Mouse (Mus musculus): Measurements from ENCODE around the gene Mapk10. TPM values are rescaled to one million over a fixed set of nuclear protein-coding genes. Genes with fewer than 3 reads are reported as not detected.

Gene Mapk10
- 10 to 100 TPM; 26.8 to 27.5 TPM for total RNA-seq (2021)
- long read RNA-seq, experiment 1, full-length matches to known transcripts, result 10 of 17 reads
- long read RNA-seq, experiment 1, partial matches to known transcripts, result 0 of 17 reads
- long read RNA-seq, experiment 1, other reads (novel, unspliced or antisense), result 7 of 17 reads
- long read RNA-seq, experiment 2, full-length matches to known transcripts, result 2 of 9 reads
- long read RNA-seq, experiment 2, partial matches to known transcripts, result 0 of 9 reads
- long read RNA-seq, experiment 2, other reads (novel, unspliced or antisense), result 7 of 9 reads

DNA sequence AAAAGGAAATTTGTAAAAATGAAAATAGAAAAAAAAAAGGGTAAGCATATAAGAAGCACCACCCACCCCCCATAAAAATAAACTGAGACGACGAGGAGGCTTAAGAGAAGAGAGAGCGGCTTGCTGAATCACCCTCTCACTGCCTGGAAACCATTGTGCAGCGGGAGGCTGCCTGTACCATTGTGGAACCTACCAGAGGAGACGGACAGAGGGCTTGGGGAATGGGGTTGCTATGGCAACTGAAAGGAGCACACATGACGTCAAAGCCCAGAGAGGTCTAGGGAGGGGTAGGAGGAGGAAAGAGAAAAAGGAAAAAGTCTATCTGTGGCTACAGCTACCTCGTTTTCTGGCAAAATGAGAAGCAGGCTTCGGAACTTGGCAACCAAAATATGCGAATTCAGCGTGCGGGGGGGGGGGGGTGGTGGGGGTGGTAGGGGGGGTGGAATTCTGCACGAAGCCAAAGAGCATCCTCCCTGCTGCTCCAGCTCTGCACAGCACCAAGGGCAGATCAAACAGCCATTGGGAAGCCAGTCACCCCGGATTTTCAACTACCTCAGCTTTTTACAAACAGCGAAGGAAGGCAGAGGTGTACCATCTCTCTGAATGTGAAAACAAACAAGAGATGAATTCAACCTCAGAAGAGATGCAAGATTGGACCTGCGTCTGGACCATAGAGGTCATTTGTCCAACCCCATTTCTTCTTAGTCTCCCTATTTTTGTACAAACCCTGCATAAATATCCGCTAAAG lies at the start of gene Mapk10:
TSS of gene Mapk10 (minus strand) at position 234 of the 748 bp plus-strand sequence.
- peak; percentile 41 to 48 for DNase-seq

GRCm38 (mm10) chr5:103256144-103256543 lies 45.0 kb upstream of the Mapk10 start:
- DNase-seq, result no peak

DNA sequence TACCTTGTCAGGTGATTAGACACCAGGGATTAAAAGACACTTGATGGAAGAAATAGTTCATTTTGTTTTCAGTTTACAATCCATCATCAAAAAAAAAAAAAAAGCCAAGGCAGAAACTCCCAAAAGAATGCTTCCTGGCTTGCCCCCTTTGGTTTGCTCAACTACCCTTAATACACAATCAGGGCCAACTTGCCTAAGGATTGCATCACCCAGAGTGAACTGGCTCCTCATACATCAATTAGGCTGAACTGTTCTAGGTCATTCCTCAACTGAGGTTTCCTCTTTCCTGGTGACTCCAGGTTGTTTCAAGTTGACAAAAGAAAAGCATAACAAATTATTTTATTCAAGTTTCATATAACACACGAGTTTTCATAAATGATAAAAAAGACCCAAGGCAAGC lies 31.3 kb upstream of the Mapk10 start:
- no peak for DNase-seq

DNA sequence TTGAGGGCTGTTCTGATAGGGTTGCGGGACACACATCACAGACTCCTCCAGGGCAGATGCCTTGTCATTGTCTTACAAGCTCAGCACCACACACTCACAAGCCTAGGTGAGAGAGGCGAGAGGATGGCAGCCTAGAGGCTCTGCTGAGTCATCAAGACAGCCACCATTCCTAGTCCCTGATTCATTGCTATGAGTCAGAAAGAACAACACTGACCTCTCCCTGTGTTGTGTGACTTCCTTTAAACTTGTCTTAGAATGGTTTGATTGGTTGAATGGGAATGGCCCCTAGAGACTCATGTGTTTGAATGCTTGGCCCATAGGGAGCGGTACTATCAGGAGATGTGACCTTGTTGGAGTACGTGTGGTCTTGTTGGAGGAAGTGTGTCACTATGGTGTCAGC lies 20.7 kb upstream of the Mapk10 start:
- DNase-seq, result no peak

GRCm38 (mm10) chr5:103230334-103230733 lies 19.2 kb upstream of the Mapk10 start:
- DNase-seq, result no peak

DNA sequence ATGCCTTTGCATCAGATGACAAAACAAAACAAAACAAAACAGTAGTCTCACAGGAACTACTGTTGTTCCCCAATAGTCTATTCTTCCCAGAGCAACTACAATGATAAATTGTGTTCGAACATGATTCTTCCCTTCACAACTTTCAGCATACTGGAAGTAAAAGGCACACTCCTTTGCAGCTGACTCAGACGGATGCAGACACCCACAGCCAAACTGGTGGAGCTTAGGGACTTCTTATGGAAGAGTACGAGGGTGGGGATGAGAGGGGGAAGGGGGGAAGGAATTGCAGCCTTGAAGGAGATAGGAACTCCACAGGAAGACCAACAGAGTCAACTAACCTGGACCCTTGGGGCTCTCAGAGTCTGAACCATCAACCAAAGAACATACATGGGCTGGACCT lies 18.2 kb upstream of the Mapk10 start:
- no peak for DNase-seq

DNA sequence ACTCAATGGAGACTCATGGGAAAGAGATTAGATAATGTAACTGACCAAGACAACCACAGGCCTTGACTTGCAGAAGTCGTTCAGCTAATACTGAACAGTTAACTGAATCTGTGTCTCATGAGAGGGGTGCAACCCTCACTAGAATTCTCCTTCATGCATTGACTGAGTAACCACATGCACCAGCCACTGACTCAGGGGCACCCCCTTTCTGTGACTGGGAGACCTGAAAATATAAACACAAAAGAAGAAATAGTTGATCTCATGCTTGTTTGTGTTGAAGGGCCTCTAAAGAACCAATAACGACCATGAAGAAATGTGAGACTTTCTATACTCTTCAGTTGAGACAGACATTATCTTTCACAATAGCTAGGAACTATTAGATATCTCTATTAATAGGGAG lies 10.9 kb upstream of the Mapk10 start:
- DNase-seq, result no peak

DNA sequence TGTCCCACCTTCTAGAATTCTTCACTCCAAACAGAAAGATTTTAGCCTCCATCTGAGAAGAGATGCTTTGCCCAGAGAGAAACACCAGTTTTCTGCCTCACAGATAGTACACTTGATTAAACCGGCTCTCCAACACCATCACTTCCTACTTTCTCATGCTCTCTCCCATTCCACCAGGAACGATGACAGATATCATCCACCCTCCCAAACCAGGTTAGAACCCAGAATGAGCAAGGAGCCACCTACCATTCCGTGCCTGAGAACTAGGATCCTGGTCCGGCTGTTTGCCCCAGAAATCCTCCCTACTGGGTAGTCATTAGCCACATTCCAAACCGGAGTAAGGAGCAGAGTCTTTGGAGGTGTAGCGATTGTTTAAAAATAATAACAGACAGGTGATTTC lies 490 bp downstream of the Mapk10 start:
- peak in 1 of 2 experiments; percentile 20 for DNase-seq

GRCm38 (mm10) chr5:103210018-103210417 lies 1.1 kb downstream of the Mapk10 start:
- DNase-seq, result peak; percentile 41 to 45

DNA sequence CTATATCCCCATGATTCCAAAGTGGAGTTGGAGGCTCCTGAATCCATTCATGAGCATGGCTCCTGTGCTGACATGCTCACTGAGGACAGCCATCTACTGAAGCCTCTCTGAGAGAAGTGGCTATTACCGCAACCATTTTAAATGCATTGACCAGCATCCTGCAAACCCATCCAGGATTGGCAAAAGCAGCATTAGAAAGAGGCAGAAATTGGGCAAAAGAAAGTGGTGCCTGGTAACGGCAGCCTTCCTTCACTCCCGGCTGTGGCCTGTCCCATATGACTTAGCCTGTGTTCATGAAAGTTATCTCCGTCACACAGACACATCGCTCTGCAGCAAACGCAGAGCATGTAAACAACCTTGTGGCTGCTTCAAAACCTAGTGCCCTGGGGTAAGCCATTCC lies 1.6 kb downstream of the Mapk10 start:
- DNase-seq, result peak in 1 of 2 experiments; percentile 15

- DNase-seq, result no peak
Observed at GRCm38 (mm10) chr5:103208869-103209268, 2.3 kb downstream of the Mapk10 start.

DNA sequence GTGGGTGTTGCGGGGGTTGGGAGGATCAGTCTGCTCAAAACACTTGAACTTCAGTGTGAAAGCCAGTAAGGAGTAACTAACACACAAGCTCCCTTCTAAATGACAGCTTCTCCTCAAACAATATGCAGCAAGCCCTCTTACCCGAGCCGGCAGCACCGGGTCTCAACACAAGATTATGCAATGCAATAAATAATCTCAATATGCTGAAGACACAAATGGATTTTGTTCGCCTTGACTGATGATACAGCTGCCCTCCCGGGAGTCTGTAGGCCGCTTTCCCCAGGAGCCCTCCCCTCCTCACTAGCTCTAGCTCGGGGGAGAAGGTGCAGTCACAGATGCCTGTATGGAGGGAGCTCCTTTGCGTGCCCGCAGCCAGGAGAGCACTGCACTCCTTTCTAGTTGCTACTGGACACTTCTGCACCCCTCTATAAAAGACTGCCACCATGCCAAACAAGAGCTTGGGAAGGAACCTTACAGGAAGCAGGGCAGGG lies 3.1 kb downstream of the Mapk10 start:
- peak in 1 of 2 experiments; percentile 5 for DNase-seq

- no peak for DNase-seq
Observed at GRCm38 (mm10) chr5:103197796-103198325, 13.3 kb downstream of the Mapk10 start.

- DNase-seq, result no peak
Observed at GRCm38 (mm10) chr5:103194549-103194948, 16.6 kb downstream of the Mapk10 start.

DNA sequence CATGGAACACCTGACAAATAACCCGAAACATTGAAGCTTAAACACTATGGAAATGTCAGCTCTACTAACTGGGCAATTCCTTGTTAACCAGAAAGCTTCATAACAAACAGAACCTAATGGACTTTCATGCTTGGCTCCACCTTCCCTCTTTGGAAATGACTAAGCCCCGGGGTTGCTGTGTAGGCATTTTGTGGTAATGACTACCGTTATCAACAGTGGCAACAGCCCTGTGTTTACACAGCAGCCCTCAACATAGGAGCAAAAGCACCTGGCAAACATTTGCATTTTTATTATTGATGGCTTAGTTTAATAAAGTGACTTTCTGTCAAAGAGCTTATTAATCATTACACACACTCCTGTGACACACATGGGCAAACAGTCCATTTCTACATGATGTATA lies 17.4 kb downstream of the Mapk10 start:
- no peak for DNase-seq

GRCm38 (mm10) chr5:103191577-103191976 lies 19.6 kb downstream of the Mapk10 start:
- DNase-seq, result no peak

- no peak for DNase-seq
Observed at GRCm38 (mm10) chr5:103184256-103184655, 26.9 kb downstream of the Mapk10 start.

DNA sequence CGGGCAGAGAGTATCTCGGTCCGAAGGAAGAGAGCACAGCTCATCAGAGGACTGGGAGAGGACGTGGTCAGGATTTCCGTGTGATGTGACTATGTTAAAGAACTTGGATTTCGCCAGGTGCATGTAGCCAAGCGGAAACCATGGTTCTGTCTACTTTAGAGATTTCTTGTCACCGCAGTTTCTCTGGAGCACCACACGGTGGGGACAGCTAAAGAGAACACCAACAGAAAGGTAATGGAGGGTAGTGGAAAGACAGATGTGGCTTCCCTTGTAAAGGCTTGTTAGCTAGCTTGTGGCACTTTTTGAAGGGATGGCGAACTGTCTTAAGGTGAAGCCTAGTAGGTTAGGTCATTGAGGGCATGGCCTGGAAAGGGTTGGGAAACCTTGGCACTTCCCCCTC lies 29.5 kb downstream of the Mapk10 start:
- no peak for DNase-seq

DNA sequence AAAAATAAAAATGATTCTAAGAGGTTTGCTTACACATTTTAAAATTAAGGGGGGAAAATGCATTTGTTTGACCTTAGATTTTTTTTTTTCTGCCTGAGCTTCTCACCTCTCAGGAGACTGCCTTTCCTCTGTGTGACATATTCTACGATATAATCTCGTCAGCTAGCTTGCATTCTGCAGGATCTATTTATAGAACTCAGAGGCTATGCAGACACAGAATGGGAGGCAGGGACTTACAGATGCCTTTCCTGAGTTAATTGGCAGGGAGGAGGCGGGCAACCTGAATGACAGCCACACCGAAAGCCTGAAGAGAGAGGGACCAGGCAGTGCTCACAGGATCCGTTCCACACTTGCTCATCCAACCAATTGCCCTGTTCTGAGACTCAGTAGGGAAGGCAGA lies 34.1 kb downstream of the Mapk10 start:
- DNase-seq, result peak; percentile 9 to 36

- DNase-seq, result peak; percentile 10 to 21
Observed at GRCm38 (mm10) chr5:103175989-103176388, 35.1 kb downstream of the Mapk10 start.

DNA sequence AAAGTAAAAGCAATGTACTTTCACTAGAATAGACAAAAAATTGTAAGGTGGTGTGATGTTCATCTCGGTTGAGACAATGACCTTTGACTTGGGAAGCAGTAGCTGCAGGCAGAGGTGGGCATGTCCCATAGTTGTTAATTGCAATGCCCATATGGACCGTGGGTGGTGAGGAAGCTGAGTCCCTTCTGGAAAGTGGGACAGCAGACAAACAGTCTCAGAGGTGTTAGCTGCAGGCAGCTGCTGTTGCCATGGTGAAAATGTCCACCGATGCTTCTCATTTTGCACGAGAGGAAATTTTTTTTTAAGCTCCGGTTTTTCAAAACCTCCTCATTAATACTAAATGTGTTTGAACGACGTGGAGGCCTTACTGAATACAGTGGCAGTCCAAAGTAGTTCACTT lies 36.5 kb downstream of the Mapk10 start:
- DNase-seq, result no peak

GRCm38 (mm10) chr5:103171207-103171606 lies 39.9 kb downstream of the Mapk10 start:
- DNase-seq, result no peak

- DNase-seq, result no peak
Observed at GRCm38 (mm10) chr5:103167371-103167770, 43.8 kb downstream of the Mapk10 start.
